ENCODE assay signal across 15 mouse cellular contexts in the genomic region with DNA sequence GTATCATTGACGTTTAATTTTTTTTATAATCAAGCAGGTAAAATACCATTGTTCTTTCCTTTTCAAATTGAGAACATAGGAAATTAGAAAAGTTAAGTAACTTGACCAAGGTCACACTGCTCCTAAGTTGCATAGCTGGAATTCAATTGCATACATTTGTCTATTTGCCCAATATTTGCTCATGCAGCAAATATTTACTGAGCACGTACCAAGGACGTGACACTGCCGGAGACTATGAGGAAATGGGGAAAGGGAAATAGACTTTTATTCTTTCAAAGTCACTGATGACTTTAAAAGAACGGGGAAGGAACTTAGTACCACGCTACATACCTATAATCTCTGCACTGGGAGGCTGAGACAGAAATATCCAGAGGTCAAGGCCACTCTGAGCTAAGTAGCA.
"Had no signal": no experiment of that assay in that cellular context is flagged by ENCODE, and none has a peak within 500 bp of the region (broad histone marks: within the 10 kb centered on the region; RNA-seq: fewer than 3 reads in every experiment).

No protein-coding gene starts in this region.

- H3K27me3 ChIP-seq: hindbrain, embryonic 13.5 days; limb, embryonic 12.5 days; liver, embryonic 13.5 days; neural tube, embryonic 13.5 days had no signal

- H3K36me3 ChIP-seq: hindbrain, embryonic 13.5 days; limb, embryonic 12.5 days; liver, embryonic 13.5 days; midbrain, embryonic 12.5 days; neural tube, embryonic 13.5 days had no signal

- H3K4me2 ChIP-seq: hindbrain, embryonic 13.5 days; limb, embryonic 12.5 days; liver, embryonic 13.5 days; midbrain, embryonic 12.5 days; neural tube, embryonic 13.5 days had no signal

- H3K4me3 ChIP-seq: hindbrain, embryonic 13.5 days; limb, embryonic 12.5 days; liver, embryonic 13.5 days; midbrain, embryonic 12.5 days; neural tube, embryonic 13.5 days had no signal

- H3K4me1 ChIP-seq: hindbrain, embryonic 13.5 days; liver, embryonic 13.5 days; midbrain, embryonic 12.5 days; neural tube, embryonic 13.5 days had no signal

- ATAC-seq: hindbrain, postnatal 0 days; midbrain, embryonic 16.5 days had no signal

- DNase-seq: kidney, adult 8-10 months; kidney, postnatal 36 days; layer of hippocampus, adult 9-11 months; layer of hippocampus, postnatal 36 days; liver, embryonic 13.5 days; retina, postnatal 1 day; right cerebral cortex, postnatal 4 days; thymus, postnatal 4 days had no signal

- H3K9me3 ChIP-seq: hindbrain, embryonic 13.5 days; limb, embryonic 12.5 days; liver, embryonic 13.5 days; midbrain, embryonic 12.5 days; neural tube, embryonic 13.5 days had no signal

- H3K9ac ChIP-seq: hindbrain, embryonic 13.5 days; limb, embryonic 12.5 days; liver, embryonic 13.5 days; midbrain, embryonic 12.5 days; neural tube, embryonic 13.5 days had no signal

- H3K27ac ChIP-seq: hindbrain, embryonic 13.5 days; hindbrain, postnatal 0 days; kidney, postnatal 0 days; limb, embryonic 12.5 days; liver, embryonic 13.5 days; midbrain, embryonic 12.5 days; neural tube, embryonic 13.5 days had no signal
